9 mouse cellular contexts compared by ENCODE assay signal in genomic region chr3:96596228-96596707, GRCm38 (mm10). TPM values are rescaled to one million over a fixed set of nuclear protein-coding genes. Genes with fewer than 3 reads are reported as not detected.
DNase-seq lines count a peak whose midpoint lies in the region; ATAC-seq and TF ChIP-seq lines count a peak whose summit lies in the region.
"Had no signal": no experiment of that assay in that cellular context is flagged by ENCODE, and none has a peak within 500 bp of the region (broad histone marks: within the 10 kb centered on the region; RNA-seq: fewer than 3 reads in every experiment).

Ankrd34a (plus strand) TSS chr3:96596636.

- DNase-seq in kidney, adult 11 months = peak; percentile 22
- no peak for DNase-seq in kidney, adult 8-10 months
- DNase-seq in cerebellum, postnatal 14 days = peak; percentile 91 to 94
- peak; percentile 77 to 79 for DNase-seq in heart, adult 18-20 months
- peak; percentile 50 for DNase-seq in kidney, adult 2 months
- peak; percentile 42 for DNase-seq in limb, embryonic 14.5 days (ENCODE audit: low spot score)
- no peak for DNase-seq in adipocyte (ENCODE audit: low spot score)

- 4% methylated on average over 21 of the region's 23 CpGs for WGBS in kidney, adult 2 months
- 1% methylated on average over 20 of the region's 23 CpGs for WGBS in limb, embryonic 14.5 days
- under 1% methylated on average over 15 of the region's 23 CpGs for WGBS in neural tube, embryonic 15.5 days

- H3K27ac ChIP-seq in kidney, adult 2 months (ENCODE audit: insufficient read depth, low read depth, low read length) = no peak within 1 kb of the TSS
- H3K27ac ChIP-seq in limb, embryonic 14.5 days (replicated peaks; ENCODE audit: low read depth, low read length) = no peak within 1 kb of the TSS
- H3K27ac ChIP-seq in neural tube, embryonic 15.5 days (replicated peaks) = peak within 1 kb of the TSS; percentile 77

- no peaks in the 10 kb centered on the region for H3K36me3 ChIP-seq in kidney, adult 2 months (ENCODE audit: control insufficient read depth, insufficient read depth, low read length)
- H3K36me3 ChIP-seq in limb, embryonic 14.5 days (ENCODE audit: control insufficient read depth, insufficient read depth, low read length) = no peaks in the 10 kb centered on the region
- H3K36me3 ChIP-seq in neural tube, embryonic 15.5 days = no peaks in the 10 kb centered on the region

- 0 out of 2 replicates have a peak, but pooled peaks cover 2% of the 10 kb centered on the region for H3K4me1 ChIP-seq in kidney, adult 2 months (ENCODE audit: control insufficient read depth, insufficient read depth, low read length)
- peaks cover 32% of the 10 kb centered on the region for H3K4me1 ChIP-seq in limb, embryonic 14.5 days (ENCODE audit: control insufficient read depth, insufficient read depth, low read length)
- peaks cover 69% of the 10 kb centered on the region for H3K4me1 ChIP-seq in neural tube, embryonic 15.5 days

- peak within 1 kb of the TSS; percentile 66 for H3K9ac ChIP-seq in limb, embryonic 14.5 days (ENCODE audit: low read depth, low read length, severe bottlenecking)
- H3K9ac ChIP-seq in neural tube, embryonic 15.5 days (replicated peaks) = peak within 1 kb of the TSS; percentile 76

- 0 out of 2 replicates have a peak, but pooled peaks cover 1% of the 10 kb centered on the region for H3K27me3 ChIP-seq in kidney, adult 2 months (replicated peaks; ENCODE audit: control insufficient read depth, insufficient read depth, low read length)
- no peaks in the 10 kb centered on the region for H3K27me3 ChIP-seq in limb, embryonic 14.5 days (ENCODE audit: control insufficient read depth, insufficient read depth, low read length)
- H3K27me3 ChIP-seq in neural tube, embryonic 15.5 days (replicated peaks) = no peaks in the 10 kb centered on the region
- H3K27me3 ChIP-seq: CH12.LX had no signal

- H3K9me3 ChIP-seq in limb, embryonic 14.5 days (ENCODE audit: control insufficient read depth, low read length) = no peaks in the 10 kb centered on the region
- H3K9me3 ChIP-seq in neural tube, embryonic 15.5 days (replicated peaks) = no peaks in the 10 kb centered on the region

- H3K4me3 ChIP-seq in kidney, adult 2 months (ENCODE audit: insufficient read depth, low read depth, low read length) = peak within 1 kb of the TSS; percentile 31
- H3K4me3 ChIP-seq in limb, embryonic 14.5 days (replicated peaks; ENCODE audit: low read length) = peak within 1 kb of the TSS; percentile 45
- peak within 1 kb of the TSS; percentile 62 for H3K4me3 ChIP-seq in neural tube, embryonic 15.5 days (replicated peaks)

- no peak for TF ChIP-seq POLR2A in kidney, adult 2 months (IDR thresholded peaks at IDR 0.05; ENCODE audit: low read depth, low read length)
- no peak for TF ChIP-seq POLR2A in limb, embryonic 14.5 days (IDR thresholded peaks at IDR 0.05; ENCODE audit: borderline replicate concordance, extremely low read depth, insufficient read depth, insufficient read length)

- peak within 1 kb of the TSS; percentile 99 for H3K4me2 ChIP-seq in limb, embryonic 14.5 days (replicated peaks; ENCODE audit: low read depth, low read length, severe bottlenecking)
- peak within 1 kb of the TSS; percentile 97 for H3K4me2 ChIP-seq in neural tube, embryonic 15.5 days

- no peak for TF ChIP-seq CTCF in kidney, adult 2 months (conservative IDR thresholded peaks at IDR 0.05; ENCODE audit: insufficient read depth, insufficient read length, low read depth, low read length)

- no peak for ATAC-seq in limb, embryonic 14.5 days (ENCODE audit: low FRiP score, low read depth)
- ATAC-seq in neural tube, embryonic 15.5 days (ENCODE audit: low FRiP score) = peak; percentile 8; the same call in 1 of the 2 replicates

RNA-seq across cellular contexts. Expression of gene Ankrd34a, which starts in this region (rescaled TPM):
- total RNA-seq in heart, adult 18-20 months (2021) = 1 to 10 TPM in 1 of 2 experiments, under 1 TPM in 1; 0.59 to 1.4 TPM
- 0.23 and 0.38 TPM in 2 replicates for polyA plus RNA-seq in kidney, adult 2 months (2012; rRNA removed)
- 1.8 and 2.7 TPM in 2 replicates for polyA plus RNA-seq in limb, embryonic 14.5 days (2012; rRNA removed)
- 2.7 TPM in 2 replicates for polyA plus RNA-seq in limb, embryonic 14.5 days (2014; fragmentation: Nextera tagmentation; extraction: Ambion mirVana)
- polyA plus RNA-seq in neural tube, embryonic 15.5 days (2015; fragmentation: Nextera tagmentation; extraction: Ambion mirVana) = 18.6 and 21.0 TPM in 2 replicates

Comparison
In these comparisons a context has a peak if more than half of its experiments do, and no peak if none do; other contexts are left out.
1. DNase-seq: peak in kidney, adult 11 months (single experiment), cerebellum, postnatal 14 days (2 of 2), heart, adult 18-20 months (2 of 2) and limb, embryonic 14.5 days (single experiment); none in kidney, adult 8-10 months (0 of 2) and adipocyte (single experiment).
2. Peak in DNase-seq and H3K4me3 ChIP-seq in kidney, adult 2 months; RNA of the gene not detected or under 1 TPM.
3. Peak in every context shown above with its lines, with median percentiles within 50 percentile points of each other: H3K4me3 ChIP-seq.